Mouse (Mus musculus): ENCODE data around the gene Tgif2.

DNA sequence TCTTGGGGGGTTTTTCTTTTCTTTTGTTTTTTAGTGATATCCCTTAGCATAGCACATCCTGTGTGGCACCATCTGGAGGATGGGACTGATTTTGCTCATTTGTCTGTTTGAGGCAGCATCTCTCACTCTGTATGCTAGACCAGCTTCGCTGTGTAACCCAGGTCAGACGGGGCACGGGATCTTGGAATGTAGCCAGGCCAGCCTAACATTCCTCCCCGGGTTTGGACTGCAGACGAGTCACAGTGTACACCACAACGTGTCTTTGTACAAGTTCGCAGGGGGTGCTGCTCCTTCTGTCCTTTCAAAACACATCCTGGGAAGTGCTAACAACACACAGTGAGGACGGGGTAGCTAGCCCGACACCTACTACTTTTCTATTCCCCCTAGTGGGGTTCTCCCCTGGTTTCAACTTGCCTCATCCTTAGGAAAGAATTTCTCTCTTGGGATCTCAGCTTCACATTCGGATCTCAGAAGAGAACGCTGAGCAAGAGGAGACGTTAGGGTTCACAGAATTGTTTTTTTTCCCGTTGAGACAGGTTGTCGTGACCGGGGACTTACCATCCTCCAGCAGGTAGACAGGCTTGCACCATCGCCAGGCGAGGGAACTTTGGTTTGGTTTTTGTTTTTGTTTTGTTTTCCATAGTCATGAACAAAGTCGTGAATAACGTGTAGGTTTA lies 22.4 kb downstream of the Tgif2 start:
- TF ChIP-seq POLR2AphosphoS5 (IDR thresholded peaks at IDR 0.05; ENCODE audit: borderline replicate concordance, low read depth, low read length): no peak
- no peak; a peak in 1 of 6 replicates for TF ChIP-seq CTCF (IDR thresholded peaks at IDR 0.05 in 2 of 3, conservative IDR thresholded peaks at IDR 0.05 in 1 of 3; ENCODE audit: control insufficient read depth in 1 of 3, insufficient read depth in 1 of 3, low read depth in 2 of 3, low read length in 3 of 3, poor library complexity in 1 of 3, severe bottlenecking in 1 of 3)
- TF ChIP-seq HCFC1 (IDR thresholded peaks at IDR 0.05; ENCODE audit: low read depth, low read length): no peak
- TF ChIP-seq POLR2A (IDR thresholded peaks at IDR 0.05; ENCODE audit: control insufficient read depth in 1 of 2, insufficient read depth in 1 of 2, low read depth in 1 of 2, low read length in 2 of 2, poor library complexity in 1 of 2): no peak
- 0 out of 2 replicates have a peak, but pooled peaks have one; percentile 31 for TF ChIP-seq SIN3A (IDR thresholded peaks at IDR 0.05; ENCODE audit: low read length)
- no peak for TF ChIP-seq POLR2AphosphoS2 (IDR thresholded peaks at IDR 0.05; ENCODE audit: low read length)
- TF ChIP-seq CHD1 (IDR thresholded peaks at IDR 0.05; ENCODE audit: low read depth, low read length): no peak
- TF ChIP-seq MAFK (IDR thresholded peaks at IDR 0.05; ENCODE audit: borderline replicate concordance, low read depth, low read length): no peak
- TF ChIP-seq GATA1 (IDR thresholded peaks at IDR 0.05; ENCODE audit: low read depth, low read length): no peak
- no peak for TF ChIP-seq ZNF384 (IDR thresholded peaks at IDR 0.05; ENCODE audit: low read depth, low read length)
- no peak for TF ChIP-seq MAX (IDR thresholded peaks at IDR 0.05; ENCODE audit: low read length)
